Mouse (Mus musculus): Measurements from ENCODE around the gene A030005K14Rik.

The A030005K14Rik gene

DNA sequence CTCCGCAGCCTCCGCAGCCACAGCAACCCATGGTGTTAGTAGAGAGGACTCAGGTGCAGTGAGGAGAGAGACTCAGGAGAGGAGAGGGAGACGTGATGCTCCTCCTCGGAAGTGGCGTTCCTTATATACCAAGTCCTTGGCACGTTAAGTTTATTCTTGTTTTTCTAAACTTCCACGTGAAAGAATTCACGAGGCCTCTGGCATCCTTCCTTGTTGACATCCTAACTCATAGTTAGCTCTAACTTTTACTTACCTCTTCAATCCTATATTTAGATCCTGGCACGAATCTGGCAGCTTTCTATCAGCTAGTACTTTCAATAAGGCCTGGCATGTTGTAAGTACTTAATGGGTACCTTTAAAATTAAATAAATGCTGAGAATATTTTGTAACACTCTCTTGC, at the start of gene A030005K14Rik:
A030005K14Rik (minus strand) TSS at position 101 of the 400 bp plus-strand sequence.
- no peak for DNase-seq (ENCODE audit: low read depth, low spot score)

DNA sequence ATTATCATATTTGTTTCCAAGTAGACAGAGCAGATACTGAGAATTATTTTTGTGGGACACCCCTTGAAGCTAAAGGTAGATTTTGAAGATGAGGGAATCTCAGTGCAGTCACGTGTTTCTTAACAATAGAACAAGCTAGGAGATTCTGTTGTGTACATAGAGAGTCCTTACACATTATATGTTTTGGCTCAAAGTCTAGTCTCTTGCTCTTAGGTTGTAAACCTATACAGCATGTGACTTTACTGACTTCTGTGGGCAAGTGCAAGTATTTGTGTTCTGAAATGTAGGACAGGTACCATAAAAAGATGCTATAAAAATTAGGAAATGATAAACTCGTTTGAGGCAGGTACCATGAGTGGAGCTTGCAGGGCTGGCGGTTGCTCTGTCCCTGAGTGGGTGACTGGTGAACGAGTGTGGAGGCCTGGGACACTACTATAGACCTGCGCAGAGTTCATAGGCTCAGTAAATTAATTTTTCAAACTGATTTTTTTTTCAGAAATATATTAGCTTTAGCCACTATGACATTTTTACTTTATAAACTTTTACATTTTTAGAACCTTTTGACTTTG, 48.3 kb upstream of the A030005K14Rik start:
- DNase-seq (ENCODE audit: low read depth, low spot score) = no peak

- no peak for DNase-seq (ENCODE audit: low read depth, low spot score)
Observed at GRCm38 (mm10) chr1:83105464-83105863, 46.3 kb upstream of the A030005K14Rik start.

GRCm38 (mm10) chr1:83101891-83102290, 42.7 kb upstream of the A030005K14Rik start:
- no peak for DNase-seq (ENCODE audit: low read depth, low spot score)

DNA sequence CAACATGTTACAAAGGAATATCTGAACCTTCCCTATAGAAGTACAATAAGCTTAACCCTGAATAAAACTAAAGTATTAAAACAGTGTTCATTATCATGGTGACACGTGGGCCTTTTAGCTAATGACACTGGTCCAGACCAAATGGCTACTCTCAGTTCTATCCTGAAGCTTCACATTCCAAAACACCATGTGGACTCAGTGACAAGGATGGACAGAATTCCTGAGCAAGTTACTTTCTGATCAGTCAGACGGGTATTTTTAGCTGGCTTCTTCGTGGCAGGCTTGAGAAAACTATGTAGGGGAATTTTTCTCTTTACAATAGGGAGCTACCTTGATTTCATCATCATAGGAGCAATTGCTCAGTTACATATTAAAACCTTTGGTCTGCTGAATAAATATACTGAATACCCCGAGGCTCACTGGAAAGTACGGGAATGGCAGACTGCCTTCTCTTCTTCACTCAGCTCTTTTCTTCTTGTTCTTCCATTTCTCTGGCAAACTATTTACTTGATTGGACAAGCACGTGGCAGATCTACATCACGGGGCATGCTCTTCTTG, 40.5 kb upstream of the A030005K14Rik start:
- DNase-seq (ENCODE audit: low read depth, low spot score) = no peak

DNA sequence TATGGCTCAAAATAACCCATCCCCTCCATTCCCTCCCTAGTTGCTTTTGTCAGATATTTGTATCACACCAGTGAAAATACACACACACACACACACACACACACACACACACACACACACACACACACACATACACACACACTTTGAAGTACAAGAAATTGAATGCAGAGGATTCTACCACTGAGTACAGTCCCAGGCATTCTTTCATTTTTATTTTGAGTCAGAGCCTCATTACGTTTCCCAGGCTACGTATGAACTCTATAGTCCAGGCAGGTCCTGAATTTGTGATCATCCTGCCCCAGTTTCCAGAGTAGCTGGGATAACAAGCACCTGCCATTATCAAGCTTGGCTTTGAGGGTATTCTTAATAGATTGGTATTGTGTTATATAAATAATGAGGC, 40.0 kb upstream of the A030005K14Rik start:
- no peak for DNase-seq (ENCODE audit: low read depth, low spot score)

DNA sequence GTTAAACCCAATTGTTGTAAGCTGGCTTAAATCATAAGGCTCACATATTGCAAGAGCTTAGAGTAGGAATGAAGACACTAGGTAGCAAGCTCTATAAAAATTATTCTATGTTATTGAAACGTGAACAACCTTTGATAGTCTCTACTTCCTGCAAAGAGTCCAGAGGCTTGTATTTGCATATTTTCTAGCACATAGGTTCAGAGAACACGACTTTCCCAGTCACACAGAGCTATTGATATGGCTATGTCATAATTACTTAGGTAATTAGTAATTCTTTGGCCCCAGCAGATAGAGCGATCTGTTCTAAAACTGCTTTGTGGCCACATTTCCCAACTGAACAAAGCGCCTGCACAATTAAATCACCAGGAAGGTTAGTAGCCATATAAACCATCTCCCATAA, 37.8 kb upstream of the A030005K14Rik start:
- DNase-seq (ENCODE audit: low read depth, low spot score) = no peak

DNA sequence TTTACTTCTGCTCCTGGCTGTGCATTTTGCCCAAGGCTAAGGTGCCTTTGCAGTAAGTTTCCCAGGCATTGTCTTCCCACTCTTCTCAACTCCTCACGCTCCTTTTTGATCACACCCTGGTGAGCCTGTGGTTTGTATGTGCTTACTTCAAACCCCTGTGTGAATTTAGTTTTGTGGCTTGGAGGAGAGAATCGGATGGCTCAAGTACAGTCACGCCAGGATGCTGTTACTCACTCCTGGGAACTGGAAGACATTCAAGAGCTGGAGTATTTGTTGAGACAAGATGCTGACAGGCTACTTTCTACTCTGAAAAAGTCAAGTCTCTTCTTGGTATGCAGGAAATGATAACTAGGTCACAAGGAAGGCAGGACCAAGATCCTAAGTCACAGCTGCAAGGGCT, 32.1 kb upstream of the A030005K14Rik start:
- DNase-seq (ENCODE audit: low read depth, low spot score) = no peak

- no peak for DNase-seq (ENCODE audit: low read depth, low spot score)
Observed at GRCm38 (mm10) chr1:83084790-83085189, 25.6 kb upstream of the A030005K14Rik start.

- no peak for DNase-seq (ENCODE audit: low read depth, low spot score)
Observed at GRCm38 (mm10) chr1:83077016-83077415, 17.8 kb upstream of the A030005K14Rik start.

GRCm38 (mm10) chr1:83076190-83076917, 17.2 kb upstream of the A030005K14Rik start:
- peak; percentile 37 for DNase-seq (ENCODE audit: low read depth, low spot score)

- no peak for DNase-seq (ENCODE audit: low read depth, low spot score)
Observed at GRCm38 (mm10) chr1:83075526-83076189, 16.5 kb upstream of the A030005K14Rik start.

GRCm38 (mm10) chr1:83067205-83067604, 8.0 kb upstream of the A030005K14Rik start:
- no peak for DNase-seq (ENCODE audit: low read depth, low spot score)

DNA sequence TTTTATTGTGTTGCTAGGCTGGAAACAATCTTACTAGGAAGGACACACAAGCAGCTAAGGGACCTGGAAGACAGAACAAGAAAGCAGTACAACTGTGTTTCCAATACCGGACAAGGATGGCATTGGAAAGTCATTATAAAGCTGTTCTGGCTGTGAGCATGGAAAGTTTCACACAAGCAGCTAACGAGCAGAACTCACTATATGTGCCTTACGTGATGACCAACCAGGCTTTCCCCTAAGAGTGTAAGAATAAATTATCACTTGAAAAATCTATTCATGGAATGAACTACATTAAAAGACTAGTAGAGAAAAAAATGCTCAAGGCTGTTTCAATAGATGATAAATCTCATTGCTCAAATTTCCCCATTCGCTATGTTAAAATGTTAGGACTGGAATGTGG, 7.4 kb upstream of the A030005K14Rik start:
- DNase-seq (ENCODE audit: low read depth, low spot score) = no peak

- peak; percentile 17 for DNase-seq (ENCODE audit: low read depth, low spot score)
Observed at GRCm38 (mm10) chr1:83064851-83065250, 5.7 kb upstream of the A030005K14Rik start.

DNA sequence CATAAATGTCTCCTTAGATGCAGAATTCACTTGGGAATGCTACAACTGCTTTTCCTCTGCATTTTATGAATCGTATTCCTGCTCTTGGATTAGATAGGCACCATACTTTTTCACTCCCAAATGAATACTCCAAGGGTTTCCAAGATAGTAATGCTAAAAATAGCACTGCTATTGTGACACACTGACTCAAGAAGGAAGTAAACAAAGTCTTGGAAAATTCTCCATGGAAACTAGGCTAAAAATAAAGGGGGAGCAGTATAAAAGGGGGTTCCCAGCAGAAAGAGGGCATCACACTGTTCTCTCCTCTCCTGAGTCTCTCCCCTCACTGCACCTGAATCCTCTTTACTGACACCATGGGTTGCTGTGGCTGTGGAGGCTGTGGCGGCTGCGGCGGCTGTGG, 1.5 kb upstream of the A030005K14Rik start, which contains the start of gene Krtap28-13:
Krtap28-13 (plus strand) TSS at position 288 of the 400 bp plus-strand sequence.
- no peak for DNase-seq (ENCODE audit: low read depth, low spot score)

DNA sequence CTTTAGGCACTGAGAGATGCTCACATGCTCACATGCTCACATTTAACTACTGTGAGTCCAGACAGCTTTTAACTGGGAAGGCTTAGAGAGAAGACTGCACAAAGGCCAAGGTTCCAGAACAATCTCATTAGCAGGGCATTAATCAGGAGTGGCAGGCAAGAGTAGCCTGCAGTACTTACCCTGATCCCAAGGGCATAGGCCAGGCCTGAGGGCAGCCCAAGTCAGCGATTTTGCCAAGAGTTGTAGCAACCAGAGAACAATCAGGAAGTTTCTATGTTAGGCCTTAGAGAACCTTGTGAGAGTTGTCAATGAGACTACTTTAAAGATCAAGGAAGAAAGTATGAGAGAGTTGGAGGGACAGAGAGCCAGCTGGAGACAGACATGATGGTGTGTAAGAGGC, 697 bp downstream of the A030005K14Rik start:
- no peak for DNase-seq (ENCODE audit: low read depth, low spot score)

DNA sequence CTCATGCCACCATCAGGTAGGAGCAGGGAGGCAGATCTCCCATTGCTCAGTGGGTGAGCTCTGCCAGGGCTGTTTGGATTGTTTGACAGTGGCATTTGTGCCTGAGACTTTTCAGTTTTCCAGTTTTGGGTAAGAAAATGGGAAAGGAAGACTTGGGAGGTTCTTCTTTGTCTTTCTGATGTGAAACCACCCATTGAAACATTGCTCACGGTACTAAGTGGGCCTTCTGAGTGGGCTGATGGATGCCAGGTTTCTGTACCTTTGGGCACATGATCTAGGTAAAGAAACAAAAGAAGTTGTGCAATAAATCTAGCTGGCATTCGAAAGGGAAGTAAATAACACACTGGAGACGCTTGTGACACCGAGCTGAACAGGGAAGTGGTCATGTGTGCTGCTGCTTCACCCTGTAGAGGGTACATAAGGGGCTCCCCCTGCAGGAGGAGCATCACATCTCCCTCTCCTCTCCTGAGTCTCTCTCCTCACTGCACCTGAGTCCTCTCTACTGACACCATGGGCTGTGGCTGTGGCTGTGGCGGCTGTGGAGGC, 14.2 kb downstream of the A030005K14Rik start, which contains the start of gene Gm47969:
Gm47969 (plus strand) TSS at position 51 of the 546 bp plus-strand sequence.
- no peak for DNase-seq (ENCODE audit: low read depth, low spot score)

- DNase-seq (ENCODE audit: low read depth, low spot score) = no peak
Observed at GRCm38 (mm10) chr1:83042380-83042779, 16.8 kb downstream of the A030005K14Rik start, which contains the start of gene Krtap28-10. TSS of gene Krtap28-10 (minus strand) at chr1:83042480.

DNA sequence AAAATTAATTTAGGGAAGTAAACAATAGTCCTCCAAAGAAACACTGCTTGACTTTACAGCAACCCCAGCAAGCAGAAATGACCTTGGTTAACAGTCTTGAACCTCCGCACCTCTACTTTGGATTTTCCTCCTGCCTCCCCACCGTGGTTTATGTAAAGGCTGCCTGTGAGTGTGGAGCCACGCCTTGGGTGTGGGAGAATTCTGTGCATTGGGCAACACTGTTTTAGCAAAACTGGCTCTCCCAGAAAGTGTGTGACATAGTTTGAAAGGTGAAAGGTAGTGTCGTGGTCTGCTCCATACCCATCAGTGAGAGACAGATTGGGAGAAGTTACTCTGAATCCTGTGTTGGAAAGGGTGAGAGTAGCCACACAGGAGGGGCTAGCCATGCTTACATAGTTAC, 20.1 kb downstream of the A030005K14Rik start:
- no peak for DNase-seq (ENCODE audit: low read depth, low spot score)

DNA sequence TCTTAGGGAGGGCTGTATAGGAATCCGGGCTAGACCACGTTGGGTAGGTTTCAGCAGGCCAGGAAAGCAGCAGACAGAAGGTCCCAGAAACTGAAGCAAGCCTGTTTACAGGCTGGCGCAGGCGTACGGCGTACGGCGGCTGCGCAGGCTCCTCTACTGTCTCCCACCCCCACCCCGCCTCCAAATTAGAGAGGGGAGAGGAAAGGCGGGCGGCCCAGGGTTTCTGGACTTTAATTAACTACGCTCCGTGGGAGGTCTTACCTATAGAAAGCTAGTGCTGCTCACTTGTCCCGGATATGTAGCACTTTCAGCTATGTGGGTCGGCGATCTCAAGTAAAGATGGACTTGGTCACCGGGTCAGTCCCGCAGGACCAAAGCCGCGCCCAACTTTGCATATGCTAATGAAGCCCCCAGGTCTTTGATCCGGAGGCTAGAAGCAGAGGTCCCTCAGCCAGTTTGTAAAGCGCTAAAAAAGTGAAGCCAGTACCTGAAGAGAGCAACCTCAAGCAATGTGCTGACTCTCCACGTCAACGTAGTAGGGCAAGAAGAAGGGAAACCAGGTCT, 21.0 kb downstream of the A030005K14Rik start, which contains the start of gene Slc19a3:
Slc19a3 (minus strand) TSS at position 340 of the 564 bp plus-strand sequence.
- DNase-seq (ENCODE audit: low read depth, low spot score) = no peak
